ENCODE assay signal across 18 mouse cellular contexts in genomic region chr6:40015185-40015584, GRCm38 (mm10).
DNase-seq lines count a peak whose midpoint lies in the region; ATAC-seq lines count a peak whose summit lies in the region.
"Had no signal": no experiment of that assay in that cellular context is flagged by ENCODE, and none has a peak within 500 bp of the region (broad histone marks: within the 10 kb centered on the region; RNA-seq: fewer than 3 reads in every experiment).

No protein-coding gene starts in this region.

- H3K27me3 ChIP-seq in neural tube, embryonic 13.5 days: no peaks in the 10 kb centered on the region
- H3K27me3 ChIP-seq in forebrain, embryonic 16.5 days (replicated peaks; ENCODE audit: control insufficient read depth, insufficient read depth, low read length): no peaks in the 10 kb centered on the region
- no peaks in the 10 kb centered on the region for H3K27me3 ChIP-seq in hindbrain, embryonic 16.5 days (replicated peaks; ENCODE audit: control insufficient read depth, insufficient read depth, low read length)
- H3K27me3 ChIP-seq: embryonic facial prominence, embryonic 12.5 days; stomach, embryonic 15.5 days had no signal

- H3K4me3 ChIP-seq in neural tube, embryonic 13.5 days: no peak overlapping the region
- no peak overlapping the region for H3K4me3 ChIP-seq in forebrain, embryonic 16.5 days (replicated peaks; ENCODE audit: low read length)
- no peak overlapping the region for H3K4me3 ChIP-seq in hindbrain, embryonic 16.5 days (ENCODE audit: low read length)
- H3K4me3 ChIP-seq: embryonic facial prominence, embryonic 12.5 days; limb, embryonic 10.5 days; myocyte; stomach, embryonic 15.5 days had no signal

- H3K9ac ChIP-seq in neural tube, embryonic 13.5 days: no peak overlapping the region
- no peak overlapping the region for H3K9ac ChIP-seq in forebrain, embryonic 16.5 days (replicated peaks; ENCODE audit: low read depth, low read length)
- no peak overlapping the region for H3K9ac ChIP-seq in hindbrain, embryonic 16.5 days (ENCODE audit: low read depth, low read length)
- H3K9ac ChIP-seq: embryonic facial prominence, embryonic 12.5 days; lung, embryonic 14.5 days; stomach, embryonic 15.5 days had no signal

- no peaks in the 10 kb centered on the region for H3K9me3 ChIP-seq in neural tube, embryonic 13.5 days
- no peaks in the 10 kb centered on the region for H3K9me3 ChIP-seq in forebrain, embryonic 16.5 days (ENCODE audit: control insufficient read depth, low read length)
- H3K9me3 ChIP-seq in hindbrain, embryonic 16.5 days (ENCODE audit: control insufficient read depth, low read length): no peaks in the 10 kb centered on the region
- H3K9me3 ChIP-seq: embryonic facial prominence, embryonic 12.5 days; limb, embryonic 10.5 days; stomach, embryonic 15.5 days had no signal

- H3K36me3 ChIP-seq in neural tube, embryonic 13.5 days: no peaks in the 10 kb centered on the region
- H3K36me3 ChIP-seq in forebrain, embryonic 16.5 days (ENCODE audit: control insufficient read depth, insufficient read depth): no peaks in the 10 kb centered on the region
- no peaks in the 10 kb centered on the region for H3K36me3 ChIP-seq in hindbrain, embryonic 16.5 days (ENCODE audit: control insufficient read depth, insufficient read depth, low read length)
- H3K36me3 ChIP-seq: embryonic facial prominence, embryonic 12.5 days; limb, embryonic 10.5 days; stomach, embryonic 15.5 days had no signal

- H3K4me2 ChIP-seq in neural tube, embryonic 13.5 days: no peak overlapping the region
- no peak overlapping the region for H3K4me2 ChIP-seq in forebrain, embryonic 16.5 days (ENCODE audit: low read length)
- no peak overlapping the region for H3K4me2 ChIP-seq in hindbrain, embryonic 16.5 days (ENCODE audit: low read length)
- H3K4me2 ChIP-seq: embryonic facial prominence, embryonic 12.5 days; liver, embryonic 11.5 days; lung, embryonic 14.5 days; stomach, embryonic 15.5 days had no signal

- 48% methylated on average over 4 of the region's 4 CpGs for WGBS in neural tube, embryonic 13.5 days
- 29% methylated on average over 4 of the region's 4 CpGs for WGBS in forebrain, embryonic 16.5 days
- WGBS in hindbrain, embryonic 16.5 days: 45% methylated on average over 4 of the region's 4 CpGs

- no peak for ATAC-seq in neural tube, embryonic 13.5 days (ENCODE audit: low read depth)
- peak; percentile 34; the same call in 1 of the 2 replicates for ATAC-seq in forebrain, embryonic 16.5 days
- no peak for ATAC-seq in hindbrain, embryonic 16.5 days

- H3K4me1 ChIP-seq in neural tube, embryonic 13.5 days (replicated peaks): peaks cover 50% of the 10 kb centered on the region
- H3K4me1 ChIP-seq in forebrain, embryonic 16.5 days (replicated peaks; ENCODE audit: control insufficient read depth, insufficient read depth, low read length): peaks cover 23% of the 10 kb centered on the region
- peaks cover 24% of the 10 kb centered on the region for H3K4me1 ChIP-seq in hindbrain, embryonic 16.5 days (ENCODE audit: control insufficient read depth, insufficient read depth, low read depth, low read length)
- H3K4me1 ChIP-seq: embryonic facial prominence, embryonic 12.5 days; stomach, embryonic 15.5 days had no signal

- H3K27ac ChIP-seq in neural tube, embryonic 13.5 days (replicated peaks): peak overlapping the region; percentile 54
- H3K27ac ChIP-seq in forebrain, embryonic 16.5 days (ENCODE audit: low read length): peak overlapping the region; percentile 10; the same call in 1 of the 2 replicates
- peak overlapping the region; percentile 66 for H3K27ac ChIP-seq in hindbrain, embryonic 16.5 days (ENCODE audit: low read depth, low read length)
- H3K27ac ChIP-seq: embryonic facial prominence, embryonic 12.5 days; limb, embryonic 10.5 days; stomach, embryonic 15.5 days had no signal

- no peak for DNase-seq in neural tube, embryonic 10.5 days (ENCODE audit: extremely low spot score, low spot score)
- DNase-seq in cerebellum, adult 18-20 months: no peak
- no peak for DNase-seq in retina, postnatal 1 day
- DNase-seq in layer of hippocampus, postnatal 25 days (ENCODE audit: extremely low spot score in 1 of 2, low spot score in 1 of 2): no peak
- DNase-seq: adrenal gland, postnatal 25 days; cerebellum, adult 9-10 months; kidney, adult 9 months; kidney, postnatal 4 days; lung, embryonic 14.5 days; thymus, adult 2 months had no signal

Comparison
In these comparisons a context has a peak if more than half of its experiments do, and no peak if none do; other contexts are left out.
1. H3K27ac ChIP-seq: peak in every context shown above with its lines; median percentile 66 in hindbrain, embryonic 16.5 days; 54 in neural tube, embryonic 13.5 days; 10 in forebrain, embryonic 16.5 days.